Mouse (Mus musculus): ENCODE measurements around the gene Tmem74b.

Gene Tmem74b

DNA sequence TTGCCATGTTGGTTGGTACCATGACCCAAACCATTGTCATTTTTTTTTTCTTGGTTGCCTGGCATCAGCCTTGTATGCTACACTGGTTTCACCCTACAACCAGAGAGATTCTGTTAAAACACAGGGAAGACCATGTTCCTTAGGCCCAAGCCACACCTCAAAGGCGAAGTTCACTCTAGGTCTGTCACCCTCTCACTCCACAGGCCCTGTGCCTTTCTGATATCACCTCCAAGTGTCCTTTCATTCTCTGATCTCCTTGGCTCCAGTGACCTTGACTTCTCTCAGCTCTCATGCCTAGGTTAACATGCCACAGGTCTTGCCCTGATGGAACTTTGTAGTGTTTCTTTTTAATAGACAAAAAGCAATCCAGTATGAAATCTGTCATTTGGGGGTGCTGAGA lies 40.3 kb downstream of the Tmem74b start:
- CTCF ChIA-PET, result no interaction called here

DNA sequence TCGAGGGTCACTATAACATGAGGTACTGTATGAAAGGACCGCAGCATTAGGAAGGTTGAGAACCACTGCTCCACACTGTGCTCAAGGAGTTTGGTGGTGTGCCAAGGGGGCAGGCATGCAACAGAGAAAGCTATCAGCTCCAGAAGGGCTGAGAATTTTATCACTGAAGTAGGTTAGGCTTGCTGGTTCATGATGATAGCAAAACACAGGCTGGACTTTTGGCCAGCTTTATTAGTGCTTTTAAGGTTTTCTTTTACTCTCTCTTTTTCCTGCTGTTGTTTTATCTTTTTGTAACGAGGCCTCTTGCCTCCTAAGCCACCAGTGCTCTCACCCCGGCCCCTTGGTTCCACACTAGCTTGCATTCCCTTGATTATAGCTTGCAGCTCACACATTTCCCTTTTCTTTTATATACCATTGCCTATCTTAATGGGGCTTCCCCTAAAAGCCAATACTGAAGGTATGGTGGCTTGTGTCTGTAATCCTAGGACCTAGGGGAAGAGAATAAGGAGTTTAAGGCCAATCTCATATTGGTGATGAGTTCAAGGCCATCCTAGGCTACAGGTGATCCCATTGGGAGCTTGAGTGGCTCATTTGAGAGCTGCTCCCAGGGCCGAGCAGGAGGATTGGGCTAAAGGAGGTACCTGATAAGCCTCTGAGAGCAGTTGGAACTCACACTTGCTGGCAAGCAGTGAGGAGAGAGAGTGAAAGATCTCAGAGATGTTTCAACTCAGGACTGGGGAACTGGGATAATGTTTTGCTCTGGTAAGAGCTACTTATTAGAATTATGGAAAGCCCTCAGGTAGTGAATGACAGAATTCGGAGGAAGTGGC lies 41.3 kb downstream of the Tmem74b start:
- CTCF ChIA-PET, result no interaction called here

DNA sequence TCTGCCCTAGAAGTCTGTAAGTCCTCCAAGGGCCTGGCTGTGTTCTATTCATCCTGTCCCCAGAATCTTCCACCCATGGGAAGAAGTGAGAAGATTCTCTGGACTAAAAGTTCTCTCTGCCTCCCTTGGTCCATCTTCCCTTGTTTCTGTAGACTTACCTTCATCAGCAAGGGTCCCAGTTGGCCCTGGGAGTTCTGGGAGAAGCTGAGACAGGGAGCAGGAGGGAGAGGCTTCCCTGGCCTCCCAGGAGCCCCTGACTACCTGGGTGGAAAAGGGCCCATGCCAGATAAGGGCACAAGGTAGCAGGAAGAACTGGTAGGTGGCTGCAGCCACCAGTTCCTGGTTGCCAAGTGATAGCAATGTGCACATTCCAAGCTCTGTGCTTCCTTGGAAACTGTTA lies 42.0 kb downstream of the Tmem74b start, which contains the start of gene Psmf1:
Psmf1 (minus strand) TSS at position 342 of the 400 bp plus-strand sequence.
- CTCF ChIA-PET, result interaction anchor here (0.7 kb wide), 1 partner anchor 758 kb away, joined by 13 read pairs; no protein-coding TSS in a partner anchor

DNA sequence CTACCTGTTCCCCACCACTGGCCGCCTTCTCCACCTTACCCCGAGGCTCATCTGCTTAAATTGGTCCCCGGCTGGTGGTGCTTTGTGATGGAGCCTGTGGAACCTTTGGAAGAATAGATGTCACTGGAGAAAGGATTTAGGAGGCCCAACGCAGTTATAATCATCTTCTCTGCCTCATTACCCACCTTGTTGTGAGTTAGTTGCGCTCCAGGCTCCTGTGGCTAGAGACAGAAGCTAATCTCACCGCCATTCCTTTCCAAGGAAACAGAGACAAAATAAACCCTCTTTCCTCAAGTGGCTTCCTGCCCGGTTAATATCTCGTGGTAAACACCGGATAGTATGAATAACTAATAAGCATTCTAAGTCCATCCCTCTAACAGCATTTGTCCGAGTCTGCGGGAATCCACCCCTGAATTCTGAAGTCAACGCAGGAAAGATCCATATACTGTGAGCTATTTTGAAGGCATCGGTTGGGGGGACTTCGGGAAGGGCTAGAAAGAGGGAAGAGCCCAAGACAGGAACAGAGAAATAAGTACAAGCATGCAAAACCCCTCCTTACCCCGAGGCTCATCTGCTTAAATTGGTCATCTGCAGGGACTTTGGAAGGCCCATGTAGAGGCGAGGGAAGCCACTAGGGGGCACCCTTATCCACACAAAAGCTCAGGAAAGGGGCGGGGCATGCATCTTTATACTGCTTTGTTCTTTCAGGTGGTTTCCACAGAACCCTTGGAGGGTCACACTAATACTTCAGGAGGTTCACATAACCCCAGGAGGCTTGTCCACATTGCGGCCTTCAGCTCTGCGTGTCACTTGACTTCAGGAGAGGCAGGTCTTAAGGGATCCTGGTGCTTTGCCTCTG lies 46.3 kb downstream of the Tmem74b start:
- CTCF ChIA-PET, result no interaction called here

DNA sequence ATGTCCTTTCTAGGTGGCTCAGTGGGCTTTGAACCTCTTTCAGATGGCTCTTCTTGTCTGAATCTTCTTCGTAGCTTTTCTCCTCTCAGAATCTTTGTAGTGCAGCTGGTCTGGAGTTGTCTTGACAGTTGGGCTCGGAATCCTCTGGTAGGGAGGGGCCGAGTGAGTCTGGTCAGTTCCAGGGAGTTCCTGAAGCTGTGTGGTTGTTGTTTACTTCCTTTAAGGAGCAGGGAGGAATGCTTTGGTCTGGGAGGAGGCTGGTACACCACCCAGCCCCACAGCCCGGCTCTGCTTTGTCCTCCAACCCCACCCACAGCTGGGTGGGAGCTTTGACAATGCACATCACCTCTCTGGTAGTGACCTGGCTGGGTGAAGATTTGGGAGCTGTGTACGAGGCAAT lies 49.5 kb downstream of the Tmem74b start:
- CTCF ChIA-PET, result no interaction called here

DNA sequence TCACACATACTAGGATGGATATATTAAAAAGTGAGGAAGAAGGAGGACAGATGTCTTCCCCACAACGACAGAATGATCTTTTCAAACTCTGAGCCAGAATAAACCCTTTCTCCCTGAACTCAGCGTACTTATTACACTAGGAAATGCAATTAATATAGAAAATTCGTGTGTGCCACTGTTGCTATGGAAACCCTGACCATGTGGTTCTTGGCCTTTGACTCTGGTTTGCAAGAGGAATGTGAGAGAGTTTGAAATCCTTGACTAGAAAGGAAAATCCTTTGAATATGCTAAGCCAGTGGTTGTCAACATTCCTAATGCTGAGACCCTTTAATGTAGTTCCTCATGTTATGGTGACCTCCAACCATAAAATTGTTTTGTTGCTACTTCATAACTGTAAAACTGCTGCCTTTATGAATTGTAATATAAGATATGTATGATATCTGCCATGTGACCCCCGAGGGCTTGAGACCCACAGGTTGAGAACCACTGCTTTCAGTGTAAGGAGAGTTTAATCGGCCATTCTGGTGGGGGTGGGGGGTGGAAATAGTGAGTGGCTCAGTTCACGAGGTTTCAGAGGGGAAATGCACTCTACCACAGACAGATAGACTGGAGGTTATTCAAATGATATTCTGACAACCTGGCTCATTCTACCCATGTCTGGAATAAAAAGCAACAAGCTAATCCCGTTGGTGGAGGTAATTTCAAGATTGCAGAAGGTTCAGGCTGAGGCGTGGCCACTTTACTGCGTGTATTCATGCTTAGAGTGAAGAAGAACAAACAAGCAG lies 54.7 kb downstream of the Tmem74b start:
- CTCF ChIA-PET, result no interaction called here

DNA sequence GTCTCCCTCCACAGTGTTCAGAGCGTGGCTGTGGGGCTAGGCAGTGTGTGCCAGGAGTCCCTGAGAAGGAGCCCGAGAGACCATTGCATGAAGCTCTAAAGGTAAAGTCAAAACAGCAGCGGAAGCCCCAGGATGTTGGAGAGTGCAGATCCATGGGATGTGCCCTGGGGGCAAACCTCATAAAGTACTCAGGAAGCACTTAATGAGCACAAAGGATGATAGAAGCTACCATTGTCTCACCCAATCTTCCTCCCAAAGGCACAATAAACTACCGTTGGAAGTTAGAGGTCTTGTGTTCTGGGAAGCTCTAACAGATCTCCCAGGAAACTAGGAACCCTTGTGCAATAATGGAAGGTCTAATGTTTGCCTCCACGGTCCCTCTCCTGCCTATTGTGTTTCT lies 55.6 kb downstream of the Tmem74b start:
- CTCF ChIA-PET, result no interaction called here

DNA sequence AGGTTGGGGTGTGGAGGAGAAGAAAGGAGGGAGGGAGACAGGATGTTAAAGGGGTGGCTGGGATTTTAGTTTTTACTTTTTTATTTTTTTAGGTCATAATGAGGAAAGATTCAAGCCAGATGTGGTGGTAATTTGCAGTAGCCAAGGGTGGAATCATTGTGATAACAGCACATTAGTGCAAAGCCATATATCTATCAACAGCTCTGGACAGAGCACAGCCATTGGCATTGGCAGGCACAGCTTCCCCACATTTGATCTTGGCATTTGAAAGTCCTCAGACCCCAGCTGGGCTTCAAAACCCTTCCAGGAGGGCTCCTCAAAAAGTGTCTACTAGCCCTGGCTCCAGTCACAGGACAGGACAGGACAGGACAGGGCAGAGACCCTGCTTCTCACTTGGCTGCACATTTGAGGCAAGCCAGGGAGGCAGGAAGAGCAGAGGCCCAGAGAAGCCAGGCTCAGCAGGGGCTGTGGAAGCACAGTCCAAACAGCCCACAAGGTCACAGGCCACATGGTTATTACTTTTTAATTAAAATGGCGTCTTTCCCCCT lies 57.1 kb downstream of the Tmem74b start:
- CTCF ChIA-PET, result no interaction called here
